Mouse (Mus musculus) heart, postnatal 0 days (tissue): Measurements from ENCODE around the gene Mphosph9.

Source experiments
- CTCF ChIP-seq: IDR thresholded peaks from 2 replicates; pipeline ENCODE4 v1.5.1; 2016; ENCODE audit warnings: antibody characterized with exemption, control low read depth, low read depth
- EP300 ChIP-seq: IDR thresholded peaks from 2 replicates; pipeline ENCODE4 v1.6.1; 2016; ENCODE audit warnings: antibody characterized with exemption, low read depth

- TF ChIP-seq CTCF (no peak), EP300 (no peak)
Observed at GRCm38 (mm10) chr5:124230461-124230860, 97.3 kb downstream of the Mphosph9 start.
